In the genomic region with DNA sequence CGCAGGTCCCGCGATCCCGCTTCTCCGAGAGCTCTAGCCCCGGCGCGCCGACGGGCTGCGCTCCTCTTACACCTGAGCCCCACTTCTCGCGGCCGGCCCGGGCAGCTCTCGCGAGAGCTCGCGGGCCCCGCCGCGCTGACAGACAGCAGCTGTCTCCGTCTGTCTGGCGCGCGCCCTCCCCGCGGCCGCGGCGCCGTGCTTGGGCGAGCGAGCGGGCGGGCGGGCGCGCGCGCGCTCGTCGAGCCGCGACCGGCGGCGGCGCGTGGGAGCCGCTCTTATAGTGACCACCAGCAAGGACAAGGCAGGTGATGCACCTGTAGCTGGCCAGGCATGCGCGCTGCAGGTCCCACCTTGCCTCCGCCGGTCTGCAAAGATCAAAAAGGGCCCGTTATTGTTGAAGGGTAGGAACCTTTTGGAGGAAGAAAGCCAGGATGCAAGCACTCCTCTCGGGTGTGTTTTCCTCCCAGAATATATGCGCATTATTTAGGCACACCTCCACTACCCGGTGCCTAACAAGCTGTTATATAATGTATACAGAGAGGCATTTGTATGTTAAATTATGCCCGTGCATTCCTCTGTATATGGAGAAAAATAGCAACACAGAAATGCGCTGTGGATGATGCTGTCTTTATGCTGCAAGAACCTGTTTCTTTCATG, we compare ENCODE assay signal across 8 mouse cellular contexts. TPM values are rescaled to one million over a fixed set of nuclear protein-coding genes. Genes with fewer than 3 reads are reported as not detected.
DNase-seq lines count a peak whose midpoint lies in the region; ATAC-seq and TF ChIP-seq lines count a peak whose summit lies in the region.

TSS of gene Pou4f1 (minus strand) at position 34 of the 657 bp plus-strand sequence.

- peak within 1 kb of the TSS; percentile 78 for H3K4me2 ChIP-seq in forebrain, postnatal 0 days (ENCODE audit: low read depth)
- peak within 1 kb of the TSS; percentile 70 for H3K4me2 ChIP-seq in intestine, embryonic 14.5 days (ENCODE audit: low read length)
- H3K4me2 ChIP-seq in lung, embryonic 15.5 days = peak within 1 kb of the TSS; percentile 89

- peak within 1 kb of the TSS; percentile 50 for H3K4me3 ChIP-seq in forebrain, postnatal 0 days (ENCODE audit: low read depth, low read length)
- H3K4me3 ChIP-seq in intestine, embryonic 14.5 days (ENCODE audit: low read depth, low read length) = peak within 1 kb of the TSS; percentile 44
- H3K4me3 ChIP-seq in lung, embryonic 15.5 days = peak within 1 kb of the TSS; percentile 53
- peak within 1 kb of the TSS; percentile 36 for H3K4me3 ChIP-seq in olfactory bulb, adult 2 months (ENCODE audit: insufficient read depth, low read depth, low read length)

- H3K27ac ChIP-seq in forebrain, postnatal 0 days (ENCODE audit: low read depth, low read length) = no peak within 1 kb of the TSS
- no peak within 1 kb of the TSS for H3K27ac ChIP-seq in intestine, embryonic 14.5 days (ENCODE audit: low read depth)
- no peak within 1 kb of the TSS for H3K27ac ChIP-seq in lung, embryonic 15.5 days
- no peak within 1 kb of the TSS for H3K27ac ChIP-seq in olfactory bulb, adult 2 months (ENCODE audit: insufficient read depth, low read depth, low read length)

- H3K27me3 ChIP-seq in forebrain, postnatal 0 days (ENCODE audit: insufficient read depth, low read length) = peaks cover 83% of the 10 kb centered on the region
- H3K27me3 ChIP-seq in intestine, embryonic 14.5 days (replicated peaks; ENCODE audit: control insufficient read depth, insufficient read depth, low read length) = peaks cover 97% of the 10 kb centered on the region
- H3K27me3 ChIP-seq in lung, embryonic 15.5 days = peaks cover 97% of the 10 kb centered on the region

- H3K9ac ChIP-seq in forebrain, postnatal 0 days = peak within 1 kb of the TSS; percentile 35
- H3K9ac ChIP-seq in intestine, embryonic 14.5 days (ENCODE audit: low read length) = 0 out of 2 replicates have a peak within 1 kb of the TSS, but pooled peaks have one; percentile 16
- H3K9ac ChIP-seq in lung, embryonic 15.5 days = no peak within 1 kb of the TSS

- no peak for TF ChIP-seq POLR2A in olfactory bulb, adult 2 months (IDR thresholded peaks at IDR 0.05; ENCODE audit: insufficient read depth, low read depth, low read length)

- no peak for DNase-seq in frontal cortex, postnatal 36 days (ENCODE audit: low spot score in 2 of 2)
- DNase-seq in adrenal gland, postnatal 14 days = peak; percentile 77
- no peak for DNase-seq in forebrain, postnatal 0 days
- peak; percentile 78 for DNase-seq in intestine, embryonic 14.5 days (ENCODE audit: low spot score)
- no peak for DNase-seq in left cerebral cortex, postnatal 25 days (ENCODE audit: low spot score in 2 of 2)

- H3K4me1 ChIP-seq in forebrain, postnatal 0 days (ENCODE audit: insufficient read depth) = 0 out of 2 replicates have a peak, but pooled peaks cover 3% of the 10 kb centered on the region
- H3K4me1 ChIP-seq in intestine, embryonic 14.5 days (replicated peaks; ENCODE audit: control insufficient read depth, insufficient read depth, low read length) = peaks cover 8% of the 10 kb centered on the region
- H3K4me1 ChIP-seq in lung, embryonic 15.5 days = peaks cover 33% of the 10 kb centered on the region
- H3K4me1 ChIP-seq in olfactory bulb, adult 2 months (ENCODE audit: control insufficient read depth, insufficient read depth, low read length) = peaks cover 24% of the 10 kb centered on the region

- intact Hi-C loops in left cerebral cortex, postnatal 25 days (cut with DNase I) = no loop called here

- no peaks in the 10 kb centered on the region for H3K9me3 ChIP-seq in forebrain, postnatal 0 days (ENCODE audit: low read length)
- H3K9me3 ChIP-seq in intestine, embryonic 14.5 days (ENCODE audit: control insufficient read depth, low read length) = no peaks in the 10 kb centered on the region
- no peaks in the 10 kb centered on the region for H3K9me3 ChIP-seq in lung, embryonic 15.5 days

- peak; percentile 67 for ATAC-seq in frontal cortex, adult (ENCODE audit: low TSS enrichment)
- ATAC-seq in forebrain, postnatal 0 days = peak; percentile 83
- ATAC-seq in intestine, embryonic 14.5 days (replicated peaks; ENCODE audit: low FRiP score, low TSS enrichment, low read depth) = peak; percentile 91
- peak; percentile 85; the same call in 1 of the 2 replicates for ATAC-seq in lung, embryonic 15.5 days (ENCODE audit: borderline replicate concordance, extremely low read depth, low FRiP score, low TSS enrichment)

- TF ChIP-seq CTCF in forebrain, postnatal 0 days (IDR thresholded peaks at IDR 0.05; ENCODE audit: low read depth) = no peak
- no peak for TF ChIP-seq CTCF in olfactory bulb, adult 2 months (IDR thresholded peaks at IDR 0.05; ENCODE audit: insufficient read depth, low read depth, low read length)

- H3K36me3 ChIP-seq in forebrain, postnatal 0 days (ENCODE audit: insufficient read depth) = no peaks in the 10 kb centered on the region
- no peaks in the 10 kb centered on the region for H3K36me3 ChIP-seq in intestine, embryonic 14.5 days (ENCODE audit: control insufficient read depth, insufficient read depth, low read length)
- H3K36me3 ChIP-seq in lung, embryonic 15.5 days = no peaks in the 10 kb centered on the region

- under 1% methylated on average over 62 of the region's 62 CpGs for WGBS in forebrain, postnatal 0 days
- WGBS in intestine, embryonic 14.5 days = under 1% methylated on average over 62 of the region's 62 CpGs
- under 1% methylated on average over 61 of the region's 62 CpGs for WGBS in lung, embryonic 15.5 days
- 1% methylated on average over 62 of the region's 62 CpGs for WGBS in olfactory bulb, adult 2 months

RNA-seq across cellular contexts. Expression of gene Pou4f1, which starts in this region (rescaled TPM):
- total RNA-seq in adrenal gland, postnatal 14 days (2021) = 0.34 and 0.59 TPM in 2 replicates
- 0.77 and 2.9 TPM in 2 replicates for total RNA-seq in forebrain, postnatal 0 days (2014; rRNA removed)
- 1.7 and 6.3 TPM in 2 replicates for polyA plus RNA-seq in forebrain, postnatal 0 days (2015; fragmentation: Nextera tagmentation; extraction: Ambion mirVana)
- polyA plus RNA-seq in intestine, embryonic 14.5 days (2014; fragmentation: Nextera tagmentation; extraction: Ambion mirVana) = 0.15 TPM in 2 replicates
- polyA plus RNA-seq in lung, embryonic 15.5 days (2015; fragmentation: Nextera tagmentation; extraction: Ambion mirVana) = 0.24 and 0.31 TPM in 2 replicates
- polyA plus RNA-seq in olfactory bulb, adult 2 months (2012; ENCODE audit: insufficient read depth, insufficient read length, low replicate concordance, missing spikeins) = not detected in 2 replicates
- total RNA-seq in left cerebral cortex, postnatal 25 days (2021) = under 1 TPM in 1 of 2 experiments, not detected in 1; 0.07 TPM

Comparison
In these comparisons a context has a peak if more than half of its experiments do, and no peak if none do; other contexts are left out.
1. Peak in DNase-seq in adrenal gland, postnatal 14 days; RNA of the gene not detected or under 1 TPM.
2. Peak in DNase-seq, ATAC-seq, H3K4me3 ChIP-seq, H3K9ac ChIP-seq and H3K4me2 ChIP-seq in intestine, embryonic 14.5 days; RNA of the gene not detected or under 1 TPM.
3. Peak in ATAC-seq, H3K4me3 ChIP-seq and H3K4me2 ChIP-seq in lung, embryonic 15.5 days; RNA of the gene not detected or under 1 TPM.